Mouse (Mus musculus) forebrain, embryonic 11.5 days (tissue): Measurements from ENCODE around the gene Olfr1513. TPM values are rescaled to one million over a fixed set of nuclear protein-coding genes. Genes with fewer than 3 reads are reported as not detected.
A peak's percentile ranks its signal among the peaks of the same experiment; 100 is the strongest.

Source experiments
- ATAC-seq: fragments of 200-750 bp; cut with Nextera tagmentation; replicated peaks from 2 replicates; pipeline ENCODE4 v1.8.0; 2017; ENCODE audit warnings: moderate TSS enrichment; ENCODE audit not compliant: low FRiP score
- DNase-seq: peaks from one replicate; pipeline ENCODE4 v3.0.0-alpha.2; 2017; ENCODE audit warnings: low spot score
- H3K27ac ChIP-seq: fragments of 300-500 bp; sonication (generic); 2 replicates; pipeline ENCODE4 v1.5.1; 2014; ENCODE audit warnings: low read depth, low read length
- H3K27me3 ChIP-seq: fragments of 300-500 bp; sonication (generic); 2 replicates; pipeline ENCODE4 v1.6.1; 2014; ENCODE audit warnings: mild to moderate bottlenecking, low read length, mixed read lengths; ENCODE audit not compliant: control insufficient read depth, insufficient read depth
- H3K36me3 ChIP-seq: fragments of 300-500 bp; sonication (generic); 2 replicates; pipeline ENCODE4 v1.6.1; 2014; ENCODE audit warnings: mild to moderate bottlenecking, low read length, moderate library complexity, mixed read lengths; ENCODE audit not compliant: control insufficient read depth, insufficient read depth
- H3K4me1 ChIP-seq: fragments of 300-500 bp; sonication (generic); replicated peaks from 2 replicates; pipeline ENCODE4 v1.6.1; 2014; ENCODE audit warnings: low read length, mixed read lengths; ENCODE audit not compliant: control insufficient read depth, insufficient read depth
- H3K4me2 ChIP-seq: fragments of 300-500 bp; sonication (generic); 2 replicates; pipeline ENCODE4 v1.6.1; 2014; ENCODE audit warnings: low read depth, mild to moderate bottlenecking, low read length, moderate library complexity, mixed read lengths; ENCODE audit not compliant: severe bottlenecking
- H3K4me3 ChIP-seq: fragments of 300-500 bp; sonication (generic); 2 replicates; pipeline ENCODE4 v1.5.1; 2014; ENCODE audit warnings: low read depth, low read length
- H3K9ac ChIP-seq: fragments of 300-500 bp; sonication (generic); 2 replicates; pipeline ENCODE4 v1.6.1; 2014; ENCODE audit warnings: low read length
- H3K9me3 ChIP-seq: fragments of 300-500 bp; sonication (generic); 2 replicates; pipeline ENCODE4 v1.6.1; 2016; ENCODE audit warnings: low read length, mixed read lengths; ENCODE audit not compliant: control insufficient read depth
- WGBS: fragments of 180-500 bp; shearing (Covaris S2); extraction: QIAGEN DNeasy Blood & Tissue Kit; methylation state at CpG from one replicate; pipeline ENCODE4 v1.1.7; 2014; 5-methylcytosine and 5-hydroxymethylcytosine counted together
- polyA plus RNA-seq: library from polyadenylated mRNA; unstranded; fragments of >200 nt; fragmentation: Nextera tagmentation; extraction: Ambion mirVana; gene quantifications from 2 replicates; pipeline ENCODE4 v1.2.1, GENCODE M21; 2014

Olfr1513 gene
- polyA plus RNA-seq, 1 experiment from 2014 or later, result not detected

GRCm38 (mm10) chr14:52331069-52331750 is 25.0 kb downstream of the Olfr1513 start:
- ATAC-seq, result peak; percentile 39
- Histone ChIP-seq H3K9me3 (no peaks in the 10 kb centered on the region), H3K4me1 (peaks cover 18% of the 10 kb centered on the region), H3K4me2 (peak overlapping the region; percentile 37; the same call in 1 of the 2 replicates), H3K36me3 (no peaks in the 10 kb centered on the region), H3K9ac (peak overlapping the region; percentile 43), H3K27me3 (no peaks in the 10 kb centered on the region), H3K27ac (peak overlapping the region; percentile 89), H3K4me3 (no peak overlapping the region)
- 5% methylated on average over 4 of the region's 4 CpGs for WGBS
- no peak for DNase-seq

- Histone ChIP-seq H3K36me3 (no peaks in the 10 kb centered on the region), H3K27ac (peak within 1 kb of the TSS; percentile 93), H3K9me3 (no peaks in the 10 kb centered on the region), H3K9ac (peak within 1 kb of the TSS; percentile 86), H3K4me1 (peaks cover 24% of the 10 kb centered on the region), H3K4me2 (peak within 1 kb of the TSS; percentile 77), H3K27me3 (no peaks in the 10 kb centered on the region), H3K4me3 (peak within 1 kb of the TSS; percentile 65)
- ATAC-seq (peak; percentile 65), DNase-seq (peak; percentile 70)
- under 1% methylated on average over 26 of the region's 26 CpGs for WGBS
Measured at GRCm38 (mm10) chr14:52327910-52328812, 28.0 kb downstream of the Olfr1513 start, which contains the start of gene Sall2. Sall2 (minus strand) TSS chr14:52328762.

- Histone ChIP-seq H3K4me1 (peaks cover 24% of the 10 kb centered on the region), H3K27me3 (no peaks in the 10 kb centered on the region), H3K36me3 (no peaks in the 10 kb centered on the region), H3K27ac (peak overlapping the region; percentile 93), H3K9ac (peak overlapping the region; percentile 86), H3K9me3 (no peaks in the 10 kb centered on the region), H3K4me2 (peak overlapping the region; percentile 77), H3K4me3 (peak overlapping the region; percentile 65)
- WGBS, result 0% methylated on average over 14 of the region's 14 CpGs
- no peak for DNase-seq
- ATAC-seq, result peak; percentile 62
Measured at GRCm38 (mm10) chr14:52327375-52327901, 28.8 kb downstream of the Olfr1513 start.

- Histone ChIP-seq H3K4me2 (peak overlapping the region; percentile 77), H3K9ac (peak overlapping the region; percentile 86), H3K36me3 (no peaks in the 10 kb centered on the region), H3K4me3 (peak overlapping the region; percentile 65), H3K4me1 (peaks cover 17% of the 10 kb centered on the region), H3K27me3 (no peaks in the 10 kb centered on the region), H3K9me3 (no peaks in the 10 kb centered on the region), H3K27ac (0 out of 2 replicates have a peak overlapping the region, but pooled peaks have one; percentile 3)
- ATAC-seq (peak; percentile 45; the same call in 1 of the 2 replicates), DNase-seq (peak; percentile 59)
- 0% methylated on average over 4 of the region's 4 CpGs for WGBS
Measured at GRCm38 (mm10) chr14:52325890-52326289, 30.3 kb downstream of the Olfr1513 start.

GRCm38 (mm10) chr14:52319361-52319760 is 36.8 kb downstream of the Olfr1513 start:
- 75% methylated on average over 6 of the region's 6 CpGs for WGBS
- H3K4me3 ChIP-seq, result no peak overlapping the region
- H3K36me3 ChIP-seq, result peaks cover 6% of the 10 kb centered on the region
- peaks cover 11% of the 10 kb centered on the region for H3K4me1 ChIP-seq
- H3K4me2 ChIP-seq, result no peak overlapping the region
- ATAC-seq (no peak), DNase-seq (no peak)
- no peak overlapping the region for H3K9ac ChIP-seq
- H3K27me3 ChIP-seq, result no peaks in the 10 kb centered on the region
- no peaks in the 10 kb centered on the region for H3K9me3 ChIP-seq
- H3K27ac ChIP-seq, result no peak overlapping the region

GRCm38 (mm10) chr14:52316441-52317225 is 39.6 kb downstream of the Olfr1513 start:
- ATAC-seq (peak; percentile 81), DNase-seq (peak; percentile 70)
- Histone ChIP-seq H3K9ac (peak overlapping the region; percentile 78), H3K36me3 (peaks cover 31% of the 10 kb centered on the region), H3K27ac (peak overlapping the region; percentile 77), H3K4me1 (peaks cover 15% of the 10 kb centered on the region), H3K9me3 (no peaks in the 10 kb centered on the region), H3K27me3 (no peaks in the 10 kb centered on the region), H3K4me2 (peak overlapping the region; percentile 72), H3K4me3 (peak overlapping the region; percentile 54)
- WGBS, result 1% methylated on average over 16 of the region's 16 CpGs

GRCm38 (mm10) chr14:52315792-52316440 is 40.3 kb downstream of the Olfr1513 start:
- peak overlapping the region; percentile 78 for H3K9ac ChIP-seq
- no peaks in the 10 kb centered on the region for H3K27me3 ChIP-seq
- peaks cover 15% of the 10 kb centered on the region for H3K4me1 ChIP-seq
- DNase-seq (peak; percentile 90), ATAC-seq (peak; percentile 85)
- H3K36me3 ChIP-seq, result peaks cover 31% of the 10 kb centered on the region
- peak overlapping the region; percentile 77 for H3K27ac ChIP-seq
- peak overlapping the region; percentile 72 for H3K4me2 ChIP-seq
- H3K4me3 ChIP-seq, result peak overlapping the region; percentile 54
- no peaks in the 10 kb centered on the region for H3K9me3 ChIP-seq
- under 1% methylated on average over 30 of the region's 41 CpGs for WGBS
